Mouse (Mus musculus) intestine, embryonic 14.5 days (tissue): ENCODE data around the gene Smc1b. TPM values are rescaled to one million over a fixed set of nuclear protein-coding genes. Genes with fewer than 3 reads are reported as not detected.

Experiments used
- ATAC-seq: fragments of 200-750 bp; cut with Nextera tagmentation; replicated peaks from 2 replicates; pipeline ENCODE4 v1.8.0; 2017; ENCODE audit warnings: low read depth, moderate number of reproducible peaks, moderate TSS enrichment, moderate library complexity; ENCODE audit not compliant: low FRiP score, low TSS enrichment
- DNase-seq: peaks from one replicate; pipeline ENCODE4 v3.0.0-alpha.2; 2018; ENCODE audit warnings: low spot score
- H3K27ac ChIP-seq: fragments of 300-500 bp; sonication (generic); 2 replicates; pipeline ENCODE4 v1.5.1; 2014; ENCODE audit warnings: low read depth, mild to moderate bottlenecking, control low read depth
- H3K27me3 ChIP-seq: fragments of 300-500 bp; sonication (generic); replicated peaks from 2 replicates; pipeline ENCODE4 v1.6.1; 2014; ENCODE audit warnings: low read length, control low read depth; ENCODE audit not compliant: control insufficient read depth, insufficient read depth
- H3K36me3 ChIP-seq: fragments of 300-500 bp; sonication (generic); 2 replicates; pipeline ENCODE4 v1.6.1; 2014; ENCODE audit warnings: low read length, control low read depth; ENCODE audit not compliant: control insufficient read depth, insufficient read depth
- H3K4me1 ChIP-seq: fragments of 300-500 bp; sonication (generic); replicated peaks from 2 replicates; pipeline ENCODE4 v1.6.1; 2014; ENCODE audit warnings: low read length, control low read depth, mixed read lengths; ENCODE audit not compliant: control insufficient read depth, insufficient read depth
- H3K4me2 ChIP-seq: fragments of 300-500 bp; sonication (generic); 2 replicates; pipeline ENCODE4 v1.6.1; 2014; ENCODE audit warnings: low read length
- H3K4me3 ChIP-seq: fragments of 300-500 bp; sonication (generic); 2 replicates; pipeline ENCODE4 v1.5.1; 2014; ENCODE audit warnings: low read depth, low read length, control low read depth, mixed read lengths
- H3K9ac ChIP-seq: fragments of 300-500 bp; sonication (generic); 2 replicates; pipeline ENCODE4 v1.6.1; 2014; ENCODE audit warnings: mild to moderate bottlenecking, low read length
- H3K9me3 ChIP-seq: fragments of 300-500 bp; sonication (generic); 2 replicates; pipeline ENCODE4 v1.6.1; 2016; ENCODE audit warnings: low read length, control low read depth; ENCODE audit not compliant: control insufficient read depth
- WGBS: fragments of 180-500 bp; shearing (Covaris S2); extraction: QIAGEN DNeasy Blood & Tissue Kit; methylation state at CpG from one replicate; pipeline ENCODE4 v1.1.7; 2014; 5-methylcytosine and 5-hydroxymethylcytosine counted together
- polyA plus RNA-seq: library from polyadenylated mRNA; unstranded; fragments of >200 nt; fragmentation: Nextera tagmentation; extraction: Ambion mirVana; gene quantifications from 2 replicates; pipeline ENCODE4 v1.2.1, GENCODE M21; 2014

Smc1b gene
- polyA plus RNA-seq: 0.22 and 0.23 TPM in 2 replicates

DNA sequence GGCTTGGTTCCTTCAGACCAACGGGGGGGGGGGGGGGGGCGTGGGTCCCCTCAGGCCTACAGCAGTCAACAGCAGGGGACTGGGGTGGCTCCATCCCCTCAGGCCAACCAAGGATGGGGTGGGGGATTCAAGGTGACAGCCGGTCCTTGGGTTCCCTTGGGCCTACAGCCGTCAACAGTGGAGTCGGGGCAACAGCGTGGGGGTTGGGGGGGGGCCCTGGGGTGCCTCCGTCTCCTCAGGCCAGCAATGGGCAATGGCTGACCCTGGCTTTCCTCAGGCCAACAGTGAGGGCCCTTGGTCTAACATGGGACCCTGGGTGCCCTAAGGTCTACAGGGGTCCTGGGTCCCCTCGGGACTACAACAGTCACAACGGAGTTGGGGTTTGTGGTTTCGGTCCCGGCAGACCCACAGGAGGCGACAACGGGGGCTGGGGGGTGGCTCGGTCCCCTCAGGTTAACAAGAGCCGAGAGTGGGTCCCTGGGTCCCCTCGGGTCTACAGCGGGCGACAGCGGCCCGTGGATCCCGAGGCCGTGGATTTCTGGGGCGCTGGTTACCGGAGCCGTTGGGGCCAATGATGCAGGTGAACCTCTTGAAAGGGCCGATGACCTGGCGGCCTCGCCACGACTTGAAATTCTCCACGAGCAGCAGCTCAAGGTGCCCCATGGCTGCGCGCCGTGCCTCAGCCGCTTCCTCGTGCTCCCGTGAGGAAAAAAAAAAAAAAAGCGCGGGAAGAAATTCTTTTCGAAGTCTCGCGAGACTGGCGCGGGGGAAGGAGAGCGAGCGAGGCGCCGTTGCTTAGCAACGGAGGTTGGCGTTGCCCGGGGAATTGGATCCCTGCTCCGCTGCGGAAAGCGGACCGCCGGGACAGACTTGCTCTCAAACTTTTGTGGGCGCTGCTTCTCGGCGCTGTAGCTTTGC, at the start of gene Smc1b, which contains the start of gene Ribc2:
Gene Smc1b (minus strand): TSS at position 690 of the 918 bp plus-strand sequence.
Gene Ribc2 (plus strand): TSS at position 804 of the 918 bp plus-strand sequence.
- H3K9me3 ChIP-seq: 0 out of 2 replicates have a peak, but pooled peaks cover 5% of the 10 kb centered on the region
- peak within 1 kb of the TSS; percentile 28 for H3K4me3 ChIP-seq
- no peak within 1 kb of the TSS for H3K27ac ChIP-seq
- H3K27me3 ChIP-seq: no peaks in the 10 kb centered on the region
- H3K36me3 ChIP-seq: no peaks in the 10 kb centered on the region
- ATAC-seq: peak; percentile 58
- 32% methylated on average over 55 of the region's 58 CpGs for WGBS
- peak; percentile 89 for DNase-seq
- peak within 1 kb of the TSS; percentile 20; the same call in 1 of the 2 replicates for H3K9ac ChIP-seq
- peaks cover 10% of the 10 kb centered on the region for H3K4me1 ChIP-seq
- H3K4me2 ChIP-seq: peak within 1 kb of the TSS; percentile 56

DNA sequence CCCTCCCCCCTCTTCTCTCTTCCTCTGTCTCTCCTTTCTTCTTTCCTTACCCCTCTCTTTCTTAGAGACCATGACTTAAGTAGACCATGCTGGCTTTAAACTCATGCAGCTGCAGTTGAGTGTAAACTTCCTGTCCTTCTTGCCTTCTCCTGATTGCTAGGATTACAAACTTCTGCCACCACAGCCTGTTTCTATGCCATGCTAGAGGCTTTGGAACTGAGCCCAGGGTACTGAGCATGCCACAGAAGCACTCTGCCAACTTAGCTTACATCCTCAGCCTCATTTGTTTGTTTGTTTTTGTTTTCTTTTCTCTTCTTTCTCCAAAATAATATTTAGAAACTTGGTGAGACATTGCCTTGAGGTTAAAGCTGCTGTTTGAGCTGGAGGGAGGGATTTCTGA, 48.6 kb upstream of the Smc1b start:
- no peak overlapping the region for H3K4me3 ChIP-seq
- no peak overlapping the region for H3K4me2 ChIP-seq
- H3K9ac ChIP-seq: no peak overlapping the region
- ATAC-seq (no peak), DNase-seq (no peak)
- no peaks in the 10 kb centered on the region; the same call in none of the 2 replicates for H3K4me1 ChIP-seq
- no peaks in the 10 kb centered on the region for H3K27me3 ChIP-seq
- H3K36me3 ChIP-seq: no peaks in the 10 kb centered on the region
- peak overlapping the region; percentile 66 for H3K27ac ChIP-seq
- no peaks in the 10 kb centered on the region for H3K9me3 ChIP-seq

DNA sequence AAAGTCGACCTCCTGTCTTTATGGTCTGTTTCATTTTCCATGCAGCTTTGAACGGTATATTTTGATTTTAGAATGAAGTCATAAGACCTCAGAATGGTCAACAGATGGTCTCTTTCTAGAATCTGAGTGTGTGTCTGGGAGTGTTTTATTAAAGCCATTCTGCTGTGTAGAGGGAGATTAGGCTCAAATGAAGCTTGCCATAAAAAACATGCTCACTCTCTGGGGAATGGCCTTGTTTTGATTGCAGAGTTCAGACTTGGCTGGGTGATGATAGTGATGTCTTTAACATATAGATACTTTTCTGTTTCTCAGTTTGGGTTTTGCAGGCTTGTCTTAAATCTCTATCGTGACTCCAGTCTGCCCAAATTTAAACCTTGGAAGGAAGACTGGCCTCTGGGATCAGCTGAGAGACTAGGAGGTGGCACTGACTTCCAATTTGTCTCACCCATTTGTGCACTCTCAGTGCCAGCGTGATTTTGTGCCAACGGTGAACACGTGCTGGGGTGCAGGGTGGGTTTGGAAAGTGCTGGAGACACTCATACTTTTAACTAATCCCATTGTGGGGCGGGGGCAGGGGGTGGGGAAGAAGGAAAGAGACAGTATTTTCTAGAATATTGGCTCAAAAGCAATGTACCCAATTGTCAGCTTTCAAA, 47.9 kb upstream of the Smc1b start:
- no peaks in the 10 kb centered on the region for H3K27me3 ChIP-seq
- no peaks in the 10 kb centered on the region for H3K9me3 ChIP-seq
- DNase-seq (no peak), ATAC-seq (no peak)
- no peak overlapping the region for H3K9ac ChIP-seq
- no peak overlapping the region for H3K4me3 ChIP-seq
- H3K36me3 ChIP-seq: no peaks in the 10 kb centered on the region
- no peaks in the 10 kb centered on the region; the same call in none of the 2 replicates for H3K4me1 ChIP-seq
- H3K4me2 ChIP-seq: no peak overlapping the region
- WGBS: 60% methylated on average over 7 of the region's 7 CpGs
- peak overlapping the region; percentile 66 for H3K27ac ChIP-seq

DNA sequence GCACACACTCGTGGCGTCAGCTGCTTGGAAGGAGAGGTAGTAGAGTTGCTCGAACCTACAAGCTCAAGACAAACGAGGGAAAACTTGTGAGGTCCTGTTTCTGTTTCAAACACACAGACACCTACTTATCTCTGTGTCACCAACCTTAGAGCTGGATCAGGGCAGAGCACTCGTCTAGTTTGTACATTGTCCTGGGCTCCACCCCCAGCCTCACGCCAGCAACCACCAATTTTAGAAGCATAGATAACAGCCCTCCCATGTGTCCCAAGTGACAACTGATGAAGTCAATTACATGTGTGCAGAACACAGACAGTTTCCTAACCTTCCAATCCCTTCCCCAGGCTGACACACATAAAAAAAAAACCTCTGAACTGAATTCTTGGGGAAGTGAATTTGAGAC, 46.4 kb upstream of the Smc1b start:
- Histone ChIP-seq H3K27ac (no peak overlapping the region), H3K36me3 (no peaks in the 10 kb centered on the region), H3K27me3 (no peaks in the 10 kb centered on the region), H3K9ac (no peak overlapping the region), H3K4me3 (no peak overlapping the region), H3K4me1 (peaks cover 3% of the 10 kb centered on the region), H3K4me2 (no peak overlapping the region), H3K9me3 (no peaks in the 10 kb centered on the region)
- DNase-seq (no peak), ATAC-seq (no peak)
- WGBS: 69% methylated on average over 6 of the region's 6 CpGs

DNA sequence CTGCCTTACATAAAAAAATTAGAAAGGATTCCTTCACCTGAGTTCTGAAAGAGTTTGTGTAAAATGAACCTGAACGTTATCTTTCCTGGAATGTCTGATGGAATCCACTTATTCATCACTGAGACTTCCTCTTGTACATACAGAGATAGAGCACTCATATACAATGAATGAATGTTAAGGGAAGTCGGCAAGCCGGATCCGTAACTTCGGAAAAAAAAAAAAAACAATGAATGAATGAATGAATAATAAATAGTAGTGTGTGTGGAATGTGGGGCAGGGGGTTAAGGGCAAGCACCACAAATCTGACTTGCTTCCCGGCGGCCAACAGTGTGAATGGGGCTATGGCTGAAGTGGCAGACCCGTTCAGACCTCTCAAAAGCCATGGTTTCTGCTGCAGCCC, 45.8 kb upstream of the Smc1b start:
- Histone ChIP-seq H3K4me1 (peaks cover 5% of the 10 kb centered on the region), H3K4me3 (no peak overlapping the region), H3K27ac (no peak overlapping the region), H3K9ac (no peak overlapping the region), H3K36me3 (no peaks in the 10 kb centered on the region), H3K4me2 (no peak overlapping the region), H3K27me3 (no peaks in the 10 kb centered on the region), H3K9me3 (no peaks in the 10 kb centered on the region)
- DNase-seq (no peak), ATAC-seq (no peak)
- 70% methylated on average over 8 of the region's 8 CpGs for WGBS

DNA sequence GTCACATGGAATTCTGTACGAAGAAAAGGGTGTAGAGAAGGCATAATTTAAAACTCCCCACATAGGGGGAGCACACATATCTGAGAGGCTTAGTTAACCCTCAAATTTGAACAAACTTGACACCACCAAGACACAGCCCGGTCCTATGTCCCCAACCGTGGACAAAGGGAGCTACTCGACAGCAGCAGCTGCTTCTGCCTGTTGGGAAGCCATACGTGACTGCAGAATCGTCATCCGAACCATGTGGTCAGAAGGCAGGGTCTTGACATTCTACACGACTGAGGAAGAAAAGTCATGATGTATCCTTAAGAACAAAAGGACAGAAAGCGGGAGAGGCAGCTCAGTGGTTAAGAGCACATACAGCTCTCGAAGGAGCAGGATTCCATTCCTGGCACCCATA, 42.3 kb upstream of the Smc1b start:
- ATAC-seq (no peak), DNase-seq (no peak)
- 60% methylated on average over 10 of the region's 10 CpGs for WGBS
- no peaks in the 10 kb centered on the region for H3K9me3 ChIP-seq
- H3K27me3 ChIP-seq: no peaks in the 10 kb centered on the region
- H3K4me1 ChIP-seq: 0 out of 2 replicates have a peak, but pooled peaks cover 8% of the 10 kb centered on the region
- no peak overlapping the region for H3K4me2 ChIP-seq
- no peak overlapping the region for H3K9ac ChIP-seq
- no peak overlapping the region for H3K4me3 ChIP-seq
- no peaks in the 10 kb centered on the region for H3K36me3 ChIP-seq
- H3K27ac ChIP-seq: peak overlapping the region; percentile 48; the same call in 1 of the 2 replicates

DNA sequence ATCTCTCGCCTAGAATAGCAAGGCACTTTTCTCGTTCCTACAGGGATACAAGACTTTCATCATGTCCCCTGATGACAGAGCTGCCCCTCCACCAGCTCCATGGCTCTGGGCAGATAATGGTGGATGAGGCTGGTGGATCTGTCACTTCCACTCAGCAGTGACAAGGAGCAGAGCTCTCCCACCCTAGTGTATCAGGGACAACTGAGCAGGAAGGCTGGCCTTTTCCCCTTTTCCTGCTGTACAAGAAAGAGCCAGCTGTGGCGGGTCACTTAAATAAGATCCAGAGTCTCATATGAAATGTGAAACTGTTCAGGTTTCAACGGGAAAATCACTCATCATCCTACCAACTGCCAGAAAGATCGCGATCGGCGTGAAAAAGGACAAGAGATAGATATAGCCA, 41.7 kb upstream of the Smc1b start:
- H3K27me3 ChIP-seq: no peaks in the 10 kb centered on the region
- 0 out of 2 replicates have a peak, but pooled peaks cover 8% of the 10 kb centered on the region for H3K4me1 ChIP-seq
- no peak overlapping the region for H3K4me3 ChIP-seq
- peak overlapping the region; percentile 48; the same call in 1 of the 2 replicates for H3K27ac ChIP-seq
- no peak for ATAC-seq
- no peak for DNase-seq
- H3K9me3 ChIP-seq: no peaks in the 10 kb centered on the region
- no peak overlapping the region; the same call in 1 of the 2 replicates for H3K4me2 ChIP-seq
- no peaks in the 10 kb centered on the region for H3K36me3 ChIP-seq
- no peak overlapping the region for H3K9ac ChIP-seq
- 53% methylated on average over 8 of the region's 8 CpGs for WGBS

DNA sequence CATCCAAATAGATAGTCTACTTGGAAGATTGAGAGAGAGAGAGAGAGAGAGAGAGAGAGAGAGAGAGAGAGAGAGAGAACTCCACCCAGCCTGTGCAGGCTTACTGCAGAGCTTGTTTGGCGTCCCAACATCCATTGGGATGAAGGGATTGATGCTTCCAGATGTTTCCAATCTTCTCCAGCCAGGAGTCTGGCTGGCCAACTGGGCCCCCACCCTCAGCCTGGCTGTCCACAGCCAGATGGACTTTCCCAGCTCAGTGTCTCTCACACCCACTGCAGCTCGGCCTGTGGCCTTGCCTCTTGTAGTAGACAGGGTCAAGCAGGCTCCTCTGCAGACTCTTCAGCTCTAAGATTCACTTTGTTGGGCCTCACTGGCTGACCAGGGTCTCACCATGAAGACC, 40.3 kb upstream of the Smc1b start:
- no peak overlapping the region for H3K4me2 ChIP-seq
- no peak for DNase-seq
- no peaks in the 10 kb centered on the region for H3K27me3 ChIP-seq
- no peak for ATAC-seq
- H3K27ac ChIP-seq: no peak overlapping the region
- H3K9me3 ChIP-seq: no peaks in the 10 kb centered on the region
- WGBS: 45% methylated on average over 2 of the region's 2 CpGs
- H3K36me3 ChIP-seq: no peaks in the 10 kb centered on the region
- no peak overlapping the region for H3K4me3 ChIP-seq
- peaks cover 10% of the 10 kb centered on the region; the same call in 1 of the 2 replicates for H3K4me1 ChIP-seq
- H3K9ac ChIP-seq: no peak overlapping the region
